Mouse (Mus musculus): Measurements from ENCODE around the gene Lamc1.

DNA sequence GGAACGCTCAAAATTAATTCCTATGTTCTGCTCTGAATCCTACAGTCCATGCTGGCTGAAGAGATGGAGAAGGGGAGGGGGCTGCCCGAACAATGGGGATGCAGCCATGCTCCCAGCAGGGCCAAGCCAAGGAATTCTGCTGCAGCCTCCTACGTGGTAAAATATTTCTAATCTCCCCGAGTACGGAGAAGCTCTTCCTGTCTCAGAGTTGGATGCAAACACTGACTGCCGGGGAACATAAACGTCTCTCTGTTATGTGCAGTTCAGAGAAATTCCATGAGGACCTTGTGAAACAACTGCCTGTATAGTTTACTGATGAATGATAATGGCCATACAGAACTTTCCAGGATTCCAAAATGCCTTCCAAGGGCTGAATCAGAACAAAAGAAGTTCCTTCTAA, 67.5 kb downstream of the Lamc1 start:
- TF ChIP-seq CTCF (IDR thresholded peaks at IDR 0.05; ENCODE audit: extremely low read depth, insufficient read length, insufficient replicate concordance, low read depth, low read length) (no peak), POLR2A (IDR thresholded peaks at IDR 0.05; ENCODE audit: low read depth, low read length) (no peak)

Data from small intestine, adult 2 months (tissue).